Mouse (Mus musculus) mature B cell (primary cell): ENCODE data around the gene Cdh18.
"Not testable (repeated sequence)": the region's sequence is repeated elsewhere in the genome, so short reads cannot be mapped to it uniquely, and the experiment has no call there.

ENCODE experiments used
- in situ Hi-C: fragments of 300-500 bp; cut with MboI; formaldehyde crosslinking; loops from 2 replicates; pipeline ENCODE4 v1.14.3; 2019

The Cdh18 gene

DNA sequence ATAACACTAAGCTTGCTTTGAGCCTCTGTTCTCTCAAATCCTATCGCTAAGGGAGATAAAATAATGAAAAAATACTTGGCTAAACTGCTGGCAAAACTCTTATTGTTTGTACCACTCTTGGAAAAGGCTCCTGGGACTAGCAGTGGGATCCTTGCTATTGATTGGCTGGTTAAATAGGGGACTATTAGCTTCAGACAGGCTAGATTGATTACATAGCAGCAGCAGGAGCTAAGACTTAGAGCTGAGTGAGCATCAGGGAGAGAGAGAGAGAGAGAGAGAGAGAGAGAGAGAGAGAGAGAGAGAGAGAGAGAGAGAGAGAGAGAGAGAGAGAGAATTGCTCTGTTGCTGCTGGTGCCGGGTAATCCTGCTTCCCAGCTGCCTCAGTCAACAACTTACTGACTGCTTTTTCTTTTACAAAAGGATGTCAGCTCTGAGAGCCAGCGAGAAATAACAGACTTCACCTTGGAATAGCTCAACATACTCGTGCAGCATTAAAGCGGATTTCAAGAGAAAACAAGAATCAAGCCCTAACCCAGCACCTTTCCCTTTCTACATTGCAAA, at the start of gene Cdh18:
TSS of gene Cdh18 (plus strand) at position 312 of the 561 bp plus-strand sequence.
- in situ Hi-C loops = no loop called here

DNA sequence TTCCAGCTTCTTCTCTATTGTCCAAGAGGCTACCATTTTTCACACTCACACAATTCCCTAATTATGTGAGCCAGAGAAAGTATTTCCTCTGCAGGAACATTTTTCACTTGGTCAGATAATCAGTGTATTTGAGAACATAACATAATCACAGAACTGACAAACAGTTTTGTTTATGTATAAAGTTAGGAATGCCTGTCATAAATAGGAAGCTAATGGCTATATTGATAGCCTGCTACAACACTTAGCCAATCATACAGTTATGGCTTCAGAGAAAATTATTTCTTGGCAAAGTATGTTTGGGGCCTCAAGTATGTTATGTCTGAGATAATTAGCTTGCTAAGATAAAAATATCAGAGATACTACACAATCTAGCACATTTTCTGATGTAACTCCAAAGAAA, 37.6 kb upstream of the Cdh18 start:
- in situ Hi-C loops = no loop called here

DNA sequence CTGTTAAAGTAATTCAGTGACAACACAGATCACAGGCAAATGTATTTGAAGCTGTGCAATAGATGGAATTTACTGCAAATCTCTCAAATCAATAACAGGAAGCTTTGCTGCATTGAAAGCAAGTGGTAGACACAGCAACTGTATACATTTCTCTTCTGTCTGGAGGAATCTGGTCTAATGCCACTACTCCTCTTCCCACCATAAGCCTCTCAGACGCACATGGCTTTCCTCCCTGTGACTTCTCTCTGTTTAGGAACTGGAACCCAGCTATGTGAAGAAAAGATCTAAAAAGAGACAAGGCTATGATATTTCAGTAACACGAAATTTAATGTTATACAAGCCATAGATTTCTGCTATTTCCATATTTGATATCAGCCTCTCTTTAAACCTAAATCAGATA, 13.0 kb upstream of the Cdh18 start:
- in situ Hi-C loops = no loop called here

DNA sequence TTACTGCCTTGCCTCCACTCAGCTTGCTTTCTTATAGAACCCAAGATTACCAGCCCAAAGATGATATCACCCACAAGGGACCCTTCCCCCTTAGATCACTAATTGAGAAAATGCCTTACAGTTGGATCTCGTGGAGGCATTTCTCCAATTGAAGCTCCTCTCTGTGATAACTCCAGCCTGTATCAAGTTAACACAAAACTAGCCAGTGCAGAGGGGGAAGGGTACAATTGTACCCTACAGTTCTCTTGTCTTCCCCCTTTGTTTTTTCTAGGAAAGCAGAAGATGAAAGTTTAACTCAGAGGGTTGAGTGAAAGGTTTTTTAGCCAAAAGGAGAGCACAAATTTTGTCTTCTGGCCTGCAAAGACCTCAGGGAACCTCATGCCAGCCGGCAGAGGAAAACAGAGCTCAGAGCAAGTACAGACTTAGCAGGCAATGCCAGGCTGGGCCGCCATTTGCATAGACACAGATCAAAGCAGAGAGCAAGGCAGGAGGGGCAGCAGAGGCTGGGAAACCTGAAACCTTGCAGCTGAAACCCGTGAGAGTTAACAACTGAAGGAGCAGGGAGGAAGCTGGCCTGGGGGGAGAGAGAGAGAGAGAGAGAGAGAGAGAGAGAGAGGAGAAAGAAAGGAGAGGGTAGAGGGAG, 29.3 kb downstream of the Cdh18 start:
- in situ Hi-C loops = no loop called here

DNA sequence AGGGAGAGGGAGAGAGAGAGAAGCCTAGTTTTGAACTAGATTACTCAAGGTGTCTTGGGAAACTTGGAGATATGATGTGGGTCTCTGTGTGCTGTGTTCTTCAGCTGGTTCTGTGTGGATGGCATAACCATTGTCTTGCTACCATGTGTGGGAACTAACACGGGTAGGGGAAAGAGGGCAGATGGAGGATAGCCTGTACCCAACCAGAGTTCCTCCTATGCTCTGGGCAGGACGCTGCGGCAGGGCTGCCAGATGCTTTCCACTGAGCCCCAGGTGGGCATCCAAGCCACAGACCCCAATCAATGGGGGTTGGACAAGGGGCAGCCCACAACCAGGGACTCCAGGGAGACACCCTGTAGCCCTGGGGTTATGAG, 29.8 kb downstream of the Cdh18 start:
- in situ Hi-C loops = no loop called here

DNA sequence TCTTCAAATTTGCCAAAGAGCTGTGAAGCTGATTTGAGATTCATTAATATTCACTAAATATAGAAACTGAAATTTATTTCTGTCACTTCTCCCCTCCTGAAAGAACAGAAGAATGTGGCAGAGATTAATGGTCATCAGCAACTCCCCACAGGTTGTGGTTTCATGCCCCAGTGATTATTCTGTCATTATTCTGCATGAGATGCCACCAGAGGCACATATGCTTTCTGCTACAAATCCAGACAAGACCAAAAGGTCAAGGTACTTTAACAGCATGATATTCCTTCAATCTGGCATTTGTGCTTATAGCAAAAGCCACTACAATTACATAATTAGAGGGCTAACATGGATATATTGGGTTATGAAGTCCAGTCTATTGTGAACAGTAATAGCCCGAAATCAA, 35.8 kb downstream of the Cdh18 start:
- in situ Hi-C loops = no loop called here

DNA sequence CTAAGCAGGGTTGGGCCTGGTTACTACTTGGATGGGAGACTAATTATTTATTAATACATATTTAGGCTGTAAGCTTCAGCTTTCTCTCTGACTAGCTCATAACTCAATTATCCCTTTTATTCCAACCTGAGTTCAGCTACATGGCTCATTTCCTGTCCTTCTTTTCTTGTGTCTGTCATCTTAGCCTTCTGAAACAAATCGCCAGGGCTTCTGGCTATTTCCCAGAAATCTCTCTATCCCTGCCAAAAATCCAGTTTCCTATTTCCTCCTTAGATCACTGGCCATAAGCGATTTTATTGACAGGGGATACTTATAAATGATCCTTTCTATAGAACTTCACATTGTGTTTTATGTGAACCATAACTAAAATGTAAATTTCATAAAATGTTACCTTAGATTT, 167.6 kb downstream of the Cdh18 start:
- in situ Hi-C loops = no loop called here

DNA sequence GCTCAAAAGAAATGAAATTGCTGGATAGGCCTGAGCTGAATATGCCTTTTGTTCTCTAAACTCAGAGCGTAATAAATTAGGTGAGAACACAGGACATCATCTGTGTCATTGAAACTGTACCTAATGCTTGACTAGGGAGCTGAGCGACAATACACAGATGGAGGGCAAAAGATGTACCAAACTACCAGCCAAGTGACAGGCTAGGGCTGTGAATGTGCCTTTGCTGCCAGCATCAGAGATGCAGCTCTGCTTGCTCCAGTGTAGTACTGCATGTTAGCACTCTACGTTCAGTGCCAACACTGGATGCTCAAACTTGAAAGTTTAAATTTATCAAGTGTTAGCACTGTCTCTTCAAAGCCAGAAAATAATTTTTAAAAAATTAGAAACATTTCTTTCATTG, 168.9 kb downstream of the Cdh18 start:
- in situ Hi-C loops = no loop called here

DNA sequence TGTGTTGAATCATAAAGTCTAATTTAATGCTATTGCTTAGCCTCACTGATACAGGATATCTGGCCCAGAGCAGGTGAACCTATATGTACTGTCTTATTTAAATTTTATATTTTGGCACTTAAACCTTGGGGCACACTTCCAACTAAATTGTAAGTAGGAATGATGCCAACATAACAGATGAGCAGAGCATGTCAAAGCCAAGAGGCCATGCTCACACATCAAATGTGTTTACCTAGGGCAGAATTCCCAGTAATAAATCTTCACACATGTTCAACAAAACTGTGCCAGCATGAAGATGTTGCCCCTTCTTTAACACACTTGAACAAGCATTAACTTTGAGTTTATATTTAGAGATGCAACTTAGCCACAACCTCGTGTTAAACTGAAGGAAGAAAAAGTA, 177.8 kb downstream of the Cdh18 start:
- in situ Hi-C loops = no loop called here

DNA sequence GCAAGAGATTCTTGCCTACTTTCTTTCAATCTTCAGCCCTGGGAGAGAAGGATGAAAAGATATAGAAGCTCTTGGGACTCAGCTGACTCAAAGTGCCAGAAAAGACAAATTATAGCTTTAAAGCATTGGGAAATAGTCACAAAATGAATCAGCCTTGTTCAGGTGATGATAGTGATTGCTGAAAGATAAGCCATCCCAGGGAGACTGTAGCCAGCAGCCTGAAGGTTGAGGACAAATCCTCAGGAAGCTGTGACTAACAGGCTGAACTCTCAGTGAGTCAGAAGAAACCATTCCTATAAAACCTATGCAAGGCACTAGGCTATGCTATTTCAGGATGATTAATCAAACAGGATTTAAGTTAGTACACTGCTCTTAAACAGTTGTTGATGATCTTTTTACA, 184.2 kb downstream of the Cdh18 start:
- in situ Hi-C loops = no loop called here

DNA sequence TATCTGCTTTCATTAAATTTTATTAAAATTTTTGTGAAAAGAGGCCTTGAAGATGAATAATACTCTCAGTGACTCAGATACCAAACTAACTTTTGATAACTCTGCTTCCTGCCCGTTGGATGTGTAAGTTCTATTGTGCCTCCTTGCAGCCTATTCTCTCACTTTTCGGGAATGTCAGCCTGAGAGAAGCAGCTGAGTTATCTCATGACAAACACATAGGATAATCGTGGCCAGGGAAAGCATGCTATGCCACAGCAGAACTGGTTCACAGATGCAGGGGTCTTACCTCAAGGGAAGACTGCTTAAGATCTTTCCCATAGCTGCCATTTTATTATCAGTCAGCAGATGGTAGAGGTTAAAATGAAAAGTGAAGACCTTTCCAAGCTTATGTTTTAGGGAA, 187.3 kb downstream of the Cdh18 start:
- in situ Hi-C loops = no loop called here

DNA sequence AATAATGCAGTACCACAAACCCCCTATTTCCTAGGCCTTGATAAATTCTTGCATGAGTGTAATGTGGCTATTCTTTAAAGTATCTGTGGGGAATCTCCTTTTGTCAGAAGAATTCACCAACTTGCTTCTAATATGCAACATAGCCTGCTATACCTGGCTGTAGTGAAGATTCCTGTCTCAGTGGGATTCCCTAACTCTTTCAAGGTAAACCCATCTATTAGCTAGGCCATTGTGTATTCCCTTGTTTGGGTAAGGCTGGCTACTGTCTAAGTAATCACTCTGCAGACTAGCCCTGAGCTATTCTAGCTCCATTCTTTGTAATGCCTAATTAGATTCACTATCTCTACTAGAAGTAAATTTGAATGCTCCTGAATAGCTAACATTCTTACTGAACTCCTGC, 212.4 kb downstream of the Cdh18 start:
- in situ Hi-C loops = not testable (repeated sequence)

DNA sequence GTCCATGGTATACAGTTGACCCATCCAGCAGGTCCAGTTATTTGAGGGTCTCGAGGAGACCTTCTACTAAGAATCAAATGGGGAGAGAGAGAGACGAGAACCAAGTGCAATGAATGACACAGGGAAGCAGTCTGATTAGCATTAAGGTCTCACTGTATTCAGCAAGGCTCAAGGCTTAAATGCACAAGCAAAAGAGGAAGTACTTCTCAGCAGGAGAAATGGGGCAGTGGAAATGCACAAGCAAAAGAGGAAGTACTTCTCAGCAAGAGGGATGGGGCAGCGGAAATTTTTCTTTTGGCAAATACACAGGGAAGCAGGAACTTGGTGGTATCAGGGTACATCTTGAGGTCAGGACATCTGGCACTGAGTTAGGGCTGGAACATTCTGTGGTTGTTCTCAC, 217.8 kb downstream of the Cdh18 start:
- in situ Hi-C loops = not testable (repeated sequence)

DNA sequence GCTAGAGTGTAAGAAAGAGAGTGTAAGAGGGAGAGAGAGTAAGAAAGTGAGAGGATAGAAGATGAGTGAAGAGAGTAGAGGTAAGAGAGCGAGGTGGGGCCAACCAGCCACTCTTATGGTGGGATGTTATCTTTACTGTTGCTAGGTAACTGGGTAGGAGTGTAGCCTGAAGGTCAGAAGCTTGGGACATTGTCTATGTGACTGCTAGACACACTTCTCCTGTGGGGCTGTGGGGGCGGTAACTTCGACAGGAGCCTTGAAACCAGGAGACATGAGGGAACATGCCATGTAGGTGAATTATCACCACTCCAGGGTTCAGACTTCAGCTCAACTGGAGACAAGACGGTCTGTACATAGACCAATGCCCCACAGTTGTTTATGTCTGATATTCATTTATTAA, 227.5 kb downstream of the Cdh18 start:
- in situ Hi-C loops = no loop called here

DNA sequence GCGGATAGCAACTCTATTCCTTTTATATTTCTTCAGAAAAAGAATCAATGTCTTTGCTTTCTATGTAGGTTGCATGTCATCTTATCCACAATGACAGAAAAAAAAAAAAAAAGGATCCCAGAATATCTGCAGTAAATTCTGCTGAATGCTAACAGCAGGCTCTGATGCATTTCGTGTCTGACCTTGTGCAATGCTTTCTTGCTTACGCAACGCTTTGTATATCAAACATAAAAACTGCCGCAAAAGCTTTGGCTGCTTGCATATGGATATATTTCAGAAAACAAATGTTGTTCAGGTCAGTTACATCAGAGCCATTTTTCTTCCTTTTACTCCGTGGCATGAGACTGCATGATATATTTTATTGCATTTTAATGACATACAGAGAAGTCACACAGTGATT, 240.9 kb downstream of the Cdh18 start:
- in situ Hi-C loops = no loop called here

DNA sequence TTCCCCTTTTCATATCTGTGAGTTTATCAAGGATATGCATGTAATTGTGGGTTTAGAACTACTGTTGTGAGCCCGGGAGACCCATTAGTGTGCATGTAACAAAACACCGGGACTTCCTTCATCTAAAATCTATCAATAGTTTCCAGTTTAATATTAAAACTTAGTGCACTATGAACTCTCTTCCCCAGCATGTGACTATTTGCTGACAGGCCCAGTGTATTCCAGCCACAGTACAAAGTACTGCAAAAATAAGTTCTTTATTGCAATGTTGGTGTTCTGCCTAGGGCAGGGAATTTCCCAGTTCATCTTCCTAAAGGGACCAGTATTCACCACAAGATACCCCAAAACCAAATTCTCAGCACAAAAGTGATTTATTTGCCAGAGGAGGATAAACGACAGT, 243.0 kb downstream of the Cdh18 start:
- in situ Hi-C loops = no loop called here

DNA sequence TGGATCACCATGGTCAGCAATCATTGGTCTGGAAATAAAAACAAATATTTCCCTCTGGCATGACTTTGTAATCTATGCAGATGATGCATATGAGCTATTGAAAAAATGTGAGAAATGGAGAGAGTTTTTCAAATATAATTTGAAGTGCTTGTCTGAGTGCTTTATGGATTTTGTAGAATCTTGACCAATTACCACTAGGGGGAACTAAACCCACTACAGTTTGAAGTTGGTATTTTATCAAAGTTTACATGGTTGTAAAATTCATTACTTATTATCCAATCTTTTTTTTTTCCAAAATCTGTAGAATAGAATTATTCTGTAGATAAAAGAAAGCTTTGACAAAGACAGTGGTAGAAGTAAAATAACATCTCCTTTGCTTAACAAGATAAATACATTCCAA, 284.3 kb downstream of the Cdh18 start:
- in situ Hi-C loops = no loop called here

DNA sequence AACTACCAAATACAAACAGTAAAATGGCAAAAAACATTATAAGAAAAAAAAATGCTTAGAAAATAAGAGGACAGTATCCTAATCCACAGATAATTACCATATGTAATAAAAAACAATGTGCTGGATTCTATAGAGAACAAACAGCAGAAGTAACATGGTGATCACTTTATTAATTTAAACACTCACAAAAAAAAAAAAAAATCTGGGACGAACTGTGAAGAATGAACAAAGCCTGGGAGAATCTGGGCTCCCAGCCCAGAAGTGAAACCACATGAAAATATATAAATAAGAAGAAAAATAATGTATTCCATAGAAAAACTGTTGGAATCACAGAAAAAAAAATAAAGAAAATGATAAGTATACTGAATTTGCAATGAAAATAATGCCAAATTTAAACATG, 288.4 kb downstream of the Cdh18 start:
- in situ Hi-C loops = no loop called here

DNA sequence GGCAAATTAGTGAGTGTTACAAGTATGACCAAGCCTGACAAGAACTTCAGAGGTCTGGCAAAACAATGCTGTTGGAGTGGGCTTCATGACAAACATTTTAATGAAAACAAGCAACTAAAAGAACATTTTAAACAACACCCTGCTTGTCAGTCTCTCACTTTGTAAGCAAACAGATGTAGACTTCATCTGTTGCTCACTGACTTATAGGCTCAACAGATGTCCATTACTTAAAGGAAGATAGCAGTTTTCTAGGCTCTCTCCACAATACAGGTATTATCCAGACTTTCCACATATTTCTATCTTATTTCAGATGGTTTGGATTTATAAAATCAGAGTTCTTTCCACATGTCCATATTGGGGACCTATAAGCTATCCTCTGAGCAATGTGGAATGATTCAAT, 308.9 kb downstream of the Cdh18 start:
- in situ Hi-C loops = no loop called here

DNA sequence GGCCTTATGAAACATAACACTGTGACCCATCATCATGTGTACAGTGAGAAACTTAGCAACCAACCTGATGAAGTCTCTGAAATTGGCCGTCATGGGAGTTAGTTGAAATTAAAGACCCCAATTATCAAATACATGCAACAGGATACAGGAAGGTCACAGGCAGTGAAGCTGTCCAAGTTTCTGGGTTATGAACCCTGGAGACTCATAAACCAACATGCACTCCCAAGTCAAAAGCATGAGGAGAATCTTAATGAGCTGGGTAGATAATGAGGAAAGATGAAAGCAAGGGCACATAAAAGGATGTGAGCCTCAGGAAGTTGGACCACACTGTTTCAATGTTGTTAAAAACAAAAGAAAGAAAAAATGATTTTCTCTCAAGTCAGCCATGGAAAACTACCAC, 321.9 kb downstream of the Cdh18 start:
- in situ Hi-C loops = no loop called here

DNA sequence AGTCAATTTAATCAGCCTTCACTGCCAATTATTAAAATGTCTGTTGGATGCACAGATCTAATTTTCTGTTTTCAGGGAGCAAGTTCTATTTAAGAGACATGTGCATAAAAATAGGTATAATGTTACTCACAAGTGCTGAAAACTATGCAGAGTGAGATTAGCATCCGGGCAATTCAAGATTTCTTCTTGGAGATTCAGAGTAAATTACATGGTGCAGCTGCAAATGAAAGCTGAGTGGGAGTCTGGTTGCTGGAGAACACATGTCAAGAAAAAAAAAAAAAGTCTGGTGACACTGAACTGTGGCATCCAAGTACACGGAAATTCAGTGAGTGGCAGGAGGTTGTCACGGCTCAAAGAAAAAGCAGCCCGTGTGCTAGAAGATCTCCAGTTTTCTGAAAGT, 348.9 kb downstream of the Cdh18 start:
- in situ Hi-C loops = no loop called here

DNA sequence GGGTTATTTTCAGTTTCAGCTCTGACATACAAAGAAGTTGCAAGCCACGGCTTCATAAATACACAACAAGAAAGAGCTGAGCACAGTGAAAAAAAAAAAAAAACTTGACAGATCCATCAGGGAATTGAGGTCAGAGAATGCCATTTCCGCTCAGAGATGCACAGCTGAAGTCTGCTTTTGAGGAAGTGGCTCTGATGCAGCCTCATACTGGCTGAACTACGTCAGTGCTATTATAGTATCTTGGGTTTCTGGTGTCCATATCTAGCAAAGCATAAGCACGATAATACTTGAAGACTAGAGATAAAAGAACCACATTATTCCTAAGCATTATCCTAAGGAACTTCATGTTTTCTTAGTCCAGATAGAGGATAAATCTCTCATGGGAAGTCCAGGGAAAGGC, 349.4 kb downstream of the Cdh18 start:
- in situ Hi-C loops = no loop called here

DNA sequence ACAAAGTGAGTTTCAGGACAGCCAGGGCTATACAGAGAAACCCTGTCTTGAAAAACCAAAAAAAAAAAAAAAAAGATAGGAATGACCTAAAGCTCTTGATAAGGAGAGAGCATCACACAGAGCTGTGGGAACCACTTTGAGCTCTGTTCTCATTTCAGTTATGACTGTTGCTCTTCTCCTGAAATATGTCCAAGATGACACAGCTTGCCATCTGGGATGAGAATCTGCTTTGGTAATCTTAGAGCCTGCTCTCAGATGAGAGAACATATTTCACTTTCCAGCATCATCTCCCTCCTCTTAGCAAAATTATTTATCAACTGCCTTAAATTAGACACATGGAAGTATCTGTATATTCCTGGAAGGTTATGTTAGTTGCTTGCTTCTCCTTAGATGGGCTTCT, 365.6 kb downstream of the Cdh18 start:
- in situ Hi-C loops = no loop called here

DNA sequence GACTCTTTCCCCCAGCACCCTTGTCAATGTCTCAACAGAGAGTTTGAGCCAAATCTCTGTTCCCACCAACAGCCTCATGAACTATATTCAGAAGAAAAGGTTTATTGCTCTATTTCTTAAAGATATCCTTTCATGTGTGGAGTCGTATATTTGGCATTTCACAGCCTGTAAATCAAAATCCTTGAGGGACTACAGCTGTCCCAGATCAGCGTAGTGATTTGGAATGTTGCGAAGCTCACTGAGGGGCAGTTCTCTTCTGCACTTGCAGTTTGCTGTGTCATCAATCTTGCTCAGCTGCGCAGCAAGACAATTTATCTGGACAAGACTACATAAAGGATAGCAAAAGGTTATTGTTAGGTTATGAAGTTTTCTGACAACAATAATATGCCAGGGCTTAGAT, 385.5 kb downstream of the Cdh18 start:
- in situ Hi-C loops = no loop called here
